Mouse (Mus musculus): ENCODE results near the gene Wnt2b.

Gene Wnt2b

GRCm38 (mm10) chr3:104896141-104896540 is 65.6 kb downstream of the Wnt2b start:
- DNase-seq (ENCODE audit: low read depth, low spot score) = no peak
